ENCODE assay signal across 9 mouse cellular contexts in the genomic region with DNA sequence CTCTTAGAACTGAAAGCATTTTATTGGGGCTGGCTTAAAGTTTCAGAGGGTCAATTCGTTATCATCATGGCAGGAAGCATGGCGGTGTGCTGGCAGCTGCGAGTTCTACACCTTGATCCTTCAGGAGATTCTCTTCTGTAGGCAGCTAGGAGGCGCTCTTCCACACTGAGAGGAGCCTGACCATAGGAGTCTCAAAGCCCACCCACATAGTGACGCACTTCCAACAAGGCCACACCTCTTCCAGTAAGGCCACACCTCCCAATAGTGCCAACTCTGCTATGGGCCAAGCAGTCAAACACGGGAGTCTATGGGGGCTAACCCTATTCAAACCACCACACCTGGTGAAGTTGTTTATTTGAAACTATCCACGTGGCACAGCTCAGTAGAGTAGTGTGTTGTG. TPM values are rescaled to one million over a fixed set of nuclear protein-coding genes. Genes with fewer than 3 reads are reported as not detected.
DNase-seq lines count a peak whose midpoint lies in the region; ATAC-seq and TF ChIP-seq lines count a peak whose summit lies in the region.
"Had no signal": no experiment of that assay in that cellular context is flagged by ENCODE, and none has a peak within 500 bp of the region (broad histone marks: within the 10 kb centered on the region; RNA-seq: fewer than 3 reads in every experiment).

No protein-coding gene starts in this region.

- no peak for ATAC-seq in hindbrain, postnatal 0 days
- ATAC-seq in hindbrain, embryonic 13.5 days (ENCODE audit: low FRiP score), result no peak

- peak; percentile 8 for DNase-seq in hindbrain, postnatal 0 days (ENCODE audit: low spot score)
- DNase-seq in c-Kit-positive CD71-positive TER-119-negative erythroid progenitor cells, embryonic 14.5 days (ENCODE audit: low read depth), result peak; percentile 82
- DNase-seq in lung, postnatal 10 days, result peak; percentile 28
- DNase-seq in frontal cortex, adult 2 months (ENCODE audit: extremely low spot score in 1 of 2, low spot score in 1 of 2), result no peak
- DNase-seq in kidney, postnatal 10 days, result no peak
- DNase-seq in urinary bladder, adult 2 months (ENCODE audit: low spot score), result no peak
- DNase-seq: adrenal gland, postnatal 10 days had no signal

- H3K27me3 ChIP-seq in hindbrain, postnatal 0 days (ENCODE audit: insufficient read depth, low read length), result no peaks in the 10 kb centered on the region
- no peaks in the 10 kb centered on the region for H3K27me3 ChIP-seq in hindbrain, embryonic 13.5 days
- peaks cover 9% of the 10 kb centered on the region; the same call in 1 of the 2 replicates for H3K27me3 ChIP-seq in E14TG2a.4 (ENCODE audit: insufficient read depth, low read length)

- H3K9ac ChIP-seq in hindbrain, postnatal 0 days (replicated peaks; ENCODE audit: low read length), result no peak overlapping the region
- no peak overlapping the region for H3K9ac ChIP-seq in hindbrain, embryonic 13.5 days

- no peaks in the 10 kb centered on the region for H3K4me1 ChIP-seq in hindbrain, postnatal 0 days (ENCODE audit: insufficient read depth, low read length)
- H3K4me1 ChIP-seq in hindbrain, embryonic 13.5 days (replicated peaks), result no peaks in the 10 kb centered on the region
- H3K4me1 ChIP-seq in E14TG2a.4 (replicated peaks; ENCODE audit: low read depth, low read length), result 0 out of 2 replicates have a peak, but pooled peaks cover 2% of the 10 kb centered on the region

- no peak overlapping the region for H3K27ac ChIP-seq in hindbrain, postnatal 0 days
- H3K27ac ChIP-seq in hindbrain, embryonic 13.5 days, result no peak overlapping the region

- H3K9me3 ChIP-seq in hindbrain, postnatal 0 days (ENCODE audit: low read length), result no peaks in the 10 kb centered on the region
- no peaks in the 10 kb centered on the region for H3K9me3 ChIP-seq in hindbrain, embryonic 13.5 days
- H3K9me3 ChIP-seq in E14TG2a.4 (ENCODE audit: low read length), result no peaks in the 10 kb centered on the region

- TF ChIP-seq CTCF in hindbrain, postnatal 0 days (IDR thresholded peaks at IDR 0.05; ENCODE audit: low read depth), result peak; percentile 33
- peak; percentile 28 for TF ChIP-seq CTCF in E14TG2a.4 (conservative IDR thresholded peaks at IDR 0.05; ENCODE audit: low read length)

- no peak overlapping the region for H3K4me2 ChIP-seq in hindbrain, postnatal 0 days (ENCODE audit: low read depth, low read length)
- no peak overlapping the region for H3K4me2 ChIP-seq in hindbrain, embryonic 13.5 days

- WGBS in hindbrain, postnatal 0 days, result 52% methylated on average over 7 of the region's 7 CpGs
- WGBS in hindbrain, embryonic 13.5 days, result 50% methylated on average over 7 of the region's 7 CpGs

- no peaks in the 10 kb centered on the region for H3K36me3 ChIP-seq in hindbrain, postnatal 0 days (ENCODE audit: insufficient read depth, low read length)
- H3K36me3 ChIP-seq in hindbrain, embryonic 13.5 days, result no peaks in the 10 kb centered on the region
- no peaks in the 10 kb centered on the region for H3K36me3 ChIP-seq in E14TG2a.4 (ENCODE audit: insufficient read depth, low read length)

- no peak overlapping the region for H3K4me3 ChIP-seq in hindbrain, postnatal 0 days (ENCODE audit: low read length)
- no peak overlapping the region for H3K4me3 ChIP-seq in hindbrain, embryonic 13.5 days
- no peak overlapping the region for H3K4me3 ChIP-seq in E14TG2a.4 (replicated peaks; ENCODE audit: low read length)

RNA-seq across cellular contexts. Expression of a gene that starts 24.0 kb away (rescaled TPM):
- total RNA-seq in hindbrain, postnatal 0 days (2014; rRNA removed), result 22.3 and 26.7 TPM in 2 replicates
- 2.5 and 2.9 TPM in 2 replicates for polyA plus RNA-seq in hindbrain, postnatal 0 days (2015; fragmentation: Nextera tagmentation; extraction: Ambion mirVana)
- 2.7 and 3.2 TPM in 2 replicates for polyA plus RNA-seq in hindbrain, embryonic 13.5 days (2015; fragmentation: Nextera tagmentation; extraction: Ambion mirVana)
- 32.8 and 34.6 TPM in 2 replicates for polyA plus RNA-seq in frontal cortex, adult 2 months (2012; rRNA removed)
- 6.1 and 8.2 TPM in 2 replicates for polyA plus RNA-seq in urinary bladder, adult 2 months (2012; rRNA removed)

Comparison
In these comparisons a context has a peak if more than half of its experiments do, and no peak if none do; other contexts are left out.
1. DNase-seq: peak in hindbrain, postnatal 0 days (single experiment), c-Kit-positive CD71-positive TER-119-negative erythroid progenitor cells, embryonic 14.5 days (single experiment) and lung, postnatal 10 days (single experiment); none in frontal cortex, adult 2 months (0 of 2), kidney, postnatal 10 days (single experiment) and urinary bladder, adult 2 months (single experiment).